Mouse (Mus musculus): Measurements from ENCODE around the gene Pde8b. TPM values are rescaled to one million over a fixed set of nuclear protein-coding genes. Genes with fewer than 3 reads are reported as not detected.

Gene Pde8b
- polyA plus RNA-seq, 1 experiment from 2014 or later = 9.9 TPM

DNA sequence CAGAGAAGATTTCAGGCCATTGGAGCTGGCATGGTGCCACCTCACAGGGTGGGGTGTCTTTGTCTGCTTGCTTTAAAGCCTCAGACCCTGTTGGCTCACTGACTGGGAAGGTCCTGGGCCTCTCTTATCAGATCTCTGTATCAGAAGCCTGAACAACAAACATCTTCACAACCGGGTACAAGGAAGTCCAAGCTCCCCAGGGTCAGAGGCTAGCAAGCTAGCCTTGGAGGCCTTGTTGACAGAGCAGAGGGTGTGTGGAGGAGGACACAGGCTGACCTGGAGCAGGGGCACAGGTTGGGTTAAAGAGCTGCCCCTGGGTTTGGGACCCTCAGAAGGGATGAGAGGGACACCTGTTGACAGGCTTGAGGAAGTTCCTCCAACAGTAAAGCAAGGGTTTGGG, 10.3 kb upstream of the Pde8b start:
- WGBS = 68% methylated on average over 1 of the region's 1 CpGs
- H3K27me3 ChIP-seq (ENCODE audit: control insufficient read depth, insufficient read depth, low read length) = no peaks in the 10 kb centered on the region

DNA sequence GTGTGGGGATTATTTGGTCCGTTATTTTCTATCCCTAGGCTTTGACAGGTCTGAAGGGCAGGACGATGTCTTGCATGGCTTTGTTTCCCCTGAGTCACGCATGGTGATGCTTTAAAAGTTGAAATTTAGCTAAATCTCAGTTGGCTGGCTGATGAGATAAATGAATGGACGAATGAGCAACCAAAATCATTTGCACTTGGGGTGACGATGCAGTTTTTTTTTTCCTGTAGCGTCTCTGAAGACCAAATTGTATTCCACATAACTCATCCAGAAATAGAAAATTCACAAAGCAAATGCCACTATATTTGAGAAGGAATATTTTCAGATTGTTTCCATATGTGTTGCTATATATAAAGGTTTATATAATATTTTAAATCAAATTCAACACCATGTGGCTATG, 6.9 kb upstream of the Pde8b start:
- Histone ChIP-seq H3K27ac (ENCODE audit: low read depth, low read length) (no peak overlapping the region), H3K27me3 (ENCODE audit: control insufficient read depth, insufficient read depth, low read length) (no peaks in the 10 kb centered on the region), H3K4me1 (ENCODE audit: control insufficient read depth, insufficient read depth, low read length) (no peaks in the 10 kb centered on the region), H3K4me3 (ENCODE audit: low read depth, low read length) (no peak overlapping the region), H3K9ac (replicated peaks; ENCODE audit: low read depth, low read length) (no peak overlapping the region), H3K36me3 (ENCODE audit: control insufficient read depth, insufficient read depth, low read length) (no peaks in the 10 kb centered on the region), H3K9me3 (ENCODE audit: control insufficient read depth, low read length) (no peaks in the 10 kb centered on the region), H3K4me2 (ENCODE audit: low read depth, low read length) (no peak overlapping the region)
- 92% methylated on average over 6 of the region's 6 CpGs for WGBS
- ATAC-seq (ENCODE audit: low read depth) = no peak

More for the DNA sequence above, 10.3 kb upstream of the Pde8b start:
- Histone ChIP-seq H3K4me2 (ENCODE audit: low read depth, low read length) (no peak overlapping the region), H3K27ac (ENCODE audit: low read depth, low read length) (no peak overlapping the region), H3K36me3 (ENCODE audit: control insufficient read depth, insufficient read depth, low read length) (no peaks in the 10 kb centered on the region), H3K9me3 (ENCODE audit: control insufficient read depth, low read length) (no peaks in the 10 kb centered on the region), H3K4me3 (ENCODE audit: low read depth, low read length) (no peak overlapping the region), H3K9ac (replicated peaks; ENCODE audit: low read depth, low read length) (no peak overlapping the region), H3K4me1 (ENCODE audit: control insufficient read depth, insufficient read depth, low read length) (no peaks in the 10 kb centered on the region)
- ATAC-seq (ENCODE audit: low read depth) = no peak

DNA sequence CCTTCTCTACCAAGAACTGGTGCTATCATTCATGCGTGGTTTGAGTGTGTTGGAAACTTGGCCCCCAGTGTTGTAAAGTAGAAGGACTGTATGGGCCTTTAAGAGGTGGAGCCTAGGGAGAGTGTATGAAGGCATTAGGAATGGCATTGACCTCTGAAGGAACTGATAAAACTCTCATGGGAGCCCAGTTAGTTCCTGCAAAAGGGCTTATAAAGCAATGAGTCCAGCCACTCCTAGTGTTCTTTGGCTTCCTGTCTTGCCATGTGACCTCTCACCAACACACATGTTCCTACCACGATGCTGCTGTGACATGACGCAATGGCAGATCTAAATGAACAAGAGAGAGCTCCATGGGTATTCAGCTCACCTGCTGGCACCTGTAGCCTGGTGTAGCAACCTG, 4.9 kb upstream of the Pde8b start:
- H3K9ac ChIP-seq (replicated peaks; ENCODE audit: low read depth, low read length) = no peak overlapping the region
- 87% methylated on average over 3 of the region's 3 CpGs for WGBS
- H3K4me3 ChIP-seq (ENCODE audit: low read depth, low read length) = no peak overlapping the region
- no peaks in the 10 kb centered on the region for H3K36me3 ChIP-seq (ENCODE audit: control insufficient read depth, insufficient read depth, low read length)
- peaks cover 2% of the 10 kb centered on the region; the same call in 1 of the 2 replicates for H3K27me3 ChIP-seq (ENCODE audit: control insufficient read depth, insufficient read depth, low read length)
- H3K4me1 ChIP-seq (ENCODE audit: control insufficient read depth, insufficient read depth, low read length) = 0 out of 2 replicates have a peak, but pooled peaks cover 1% of the 10 kb centered on the region
- no peaks in the 10 kb centered on the region for H3K9me3 ChIP-seq (ENCODE audit: control insufficient read depth, low read length)
- no peak overlapping the region for H3K4me2 ChIP-seq (ENCODE audit: low read depth, low read length)
- H3K27ac ChIP-seq (ENCODE audit: low read depth, low read length) = no peak overlapping the region
- no peak for ATAC-seq (ENCODE audit: low read depth)

DNA sequence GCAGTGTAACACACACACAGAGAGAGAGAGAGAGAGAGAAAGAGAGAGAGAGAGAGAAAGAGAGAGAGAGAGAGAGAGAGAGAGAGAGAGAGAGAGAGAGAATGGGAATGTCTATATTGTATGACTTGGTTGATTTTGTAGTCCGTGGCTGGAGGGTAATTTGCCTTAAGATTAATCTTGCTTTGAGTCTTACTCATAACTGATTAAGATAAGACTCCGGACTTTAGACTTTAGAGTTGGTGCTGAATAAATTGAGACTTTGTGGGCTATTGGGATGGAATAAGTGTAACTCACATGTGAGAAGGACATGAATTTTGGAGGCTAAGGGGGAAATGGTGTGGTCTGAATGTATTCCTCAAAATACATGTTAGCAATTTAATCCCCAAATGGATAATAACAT, 7.1 kb downstream of the Pde8b start:
- H3K9me3 ChIP-seq (ENCODE audit: control insufficient read depth, low read length) = no peaks in the 10 kb centered on the region
- H3K36me3 ChIP-seq (ENCODE audit: control insufficient read depth, insufficient read depth, low read length) = no peaks in the 10 kb centered on the region
- H3K4me3 ChIP-seq (ENCODE audit: low read depth, low read length) = no peak overlapping the region
- no peaks in the 10 kb centered on the region for H3K4me1 ChIP-seq (ENCODE audit: control insufficient read depth, insufficient read depth, low read length)
- H3K4me2 ChIP-seq (ENCODE audit: low read depth, low read length) = no peak overlapping the region
- WGBS = 88% methylated on average over 2 of the region's 2 CpGs
- H3K27ac ChIP-seq (ENCODE audit: low read depth, low read length) = no peak overlapping the region
- ATAC-seq (ENCODE audit: low read depth) = no peak
- no peak overlapping the region for H3K9ac ChIP-seq (replicated peaks; ENCODE audit: low read depth, low read length)
- H3K27me3 ChIP-seq (ENCODE audit: control insufficient read depth, insufficient read depth, low read length) = no peaks in the 10 kb centered on the region

DNA sequence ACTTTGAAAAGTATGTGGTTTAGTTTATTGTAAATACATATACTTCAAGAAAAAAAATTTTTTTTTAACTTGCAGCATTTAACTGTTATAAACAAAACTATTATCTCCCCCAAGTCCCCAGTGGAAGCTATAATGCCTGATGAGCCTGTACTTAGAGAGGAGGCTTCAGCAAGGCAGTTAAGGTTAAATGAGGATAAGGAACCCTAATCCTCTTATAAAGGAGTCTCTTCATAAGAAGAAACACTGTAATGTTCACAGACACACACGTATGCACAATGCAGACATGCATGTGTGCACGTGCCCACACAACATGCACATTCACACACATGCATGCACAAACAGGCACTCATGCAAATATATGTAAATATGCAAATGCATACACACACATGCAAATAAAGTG, 12.6 kb downstream of the Pde8b start:
- H3K27me3 ChIP-seq (ENCODE audit: control insufficient read depth, insufficient read depth, low read length) = no peaks in the 10 kb centered on the region
- 91% methylated on average over 2 of the region's 2 CpGs for WGBS
- no peak overlapping the region for H3K27ac ChIP-seq (ENCODE audit: low read depth, low read length)
- H3K9me3 ChIP-seq (ENCODE audit: control insufficient read depth, low read length) = no peaks in the 10 kb centered on the region
- ATAC-seq (ENCODE audit: low read depth) = no peak
- H3K4me1 ChIP-seq (ENCODE audit: control insufficient read depth, insufficient read depth, low read length) = no peaks in the 10 kb centered on the region
- no peak overlapping the region for H3K4me2 ChIP-seq (ENCODE audit: low read depth, low read length)
- no peaks in the 10 kb centered on the region for H3K36me3 ChIP-seq (ENCODE audit: control insufficient read depth, insufficient read depth, low read length)
- H3K4me3 ChIP-seq (ENCODE audit: low read depth, low read length) = no peak overlapping the region
- H3K9ac ChIP-seq (replicated peaks; ENCODE audit: low read depth, low read length) = no peak overlapping the region

DNA sequence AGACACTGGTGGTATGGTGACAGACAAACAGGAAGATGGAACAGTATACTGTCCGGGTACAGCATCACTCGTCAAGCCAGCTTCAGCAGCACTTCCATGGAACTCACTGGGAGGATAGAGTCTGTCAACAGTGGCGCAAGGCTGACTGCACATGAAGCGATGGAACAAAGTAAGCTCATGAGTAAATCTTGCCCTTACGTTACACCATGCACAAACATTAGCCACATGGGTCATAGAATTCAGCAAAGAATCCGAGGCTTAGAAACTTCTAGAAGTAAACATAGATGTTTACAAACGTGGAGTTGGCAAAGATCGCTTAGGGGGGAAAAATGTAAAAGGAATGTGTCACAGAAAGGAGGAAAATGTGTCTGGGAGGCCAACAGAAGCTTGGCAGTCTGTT, 14.9 kb downstream of the Pde8b start:
- H3K27me3 ChIP-seq (ENCODE audit: control insufficient read depth, insufficient read depth, low read length) = no peaks in the 10 kb centered on the region
- H3K4me3 ChIP-seq (ENCODE audit: low read depth, low read length) = no peak overlapping the region
- no peaks in the 10 kb centered on the region for H3K36me3 ChIP-seq (ENCODE audit: control insufficient read depth, insufficient read depth, low read length)
- H3K9me3 ChIP-seq (ENCODE audit: control insufficient read depth, low read length) = no peaks in the 10 kb centered on the region
- no peak overlapping the region for H3K27ac ChIP-seq (ENCODE audit: low read depth, low read length)
- no peak overlapping the region for H3K4me2 ChIP-seq (ENCODE audit: low read depth, low read length)
- no peak for ATAC-seq (ENCODE audit: low read depth)
- no peaks in the 10 kb centered on the region for H3K4me1 ChIP-seq (ENCODE audit: control insufficient read depth, insufficient read depth, low read length)
- H3K9ac ChIP-seq (replicated peaks; ENCODE audit: low read depth, low read length) = no peak overlapping the region
- WGBS = 86% methylated on average over 8 of the region's 8 CpGs

DNA sequence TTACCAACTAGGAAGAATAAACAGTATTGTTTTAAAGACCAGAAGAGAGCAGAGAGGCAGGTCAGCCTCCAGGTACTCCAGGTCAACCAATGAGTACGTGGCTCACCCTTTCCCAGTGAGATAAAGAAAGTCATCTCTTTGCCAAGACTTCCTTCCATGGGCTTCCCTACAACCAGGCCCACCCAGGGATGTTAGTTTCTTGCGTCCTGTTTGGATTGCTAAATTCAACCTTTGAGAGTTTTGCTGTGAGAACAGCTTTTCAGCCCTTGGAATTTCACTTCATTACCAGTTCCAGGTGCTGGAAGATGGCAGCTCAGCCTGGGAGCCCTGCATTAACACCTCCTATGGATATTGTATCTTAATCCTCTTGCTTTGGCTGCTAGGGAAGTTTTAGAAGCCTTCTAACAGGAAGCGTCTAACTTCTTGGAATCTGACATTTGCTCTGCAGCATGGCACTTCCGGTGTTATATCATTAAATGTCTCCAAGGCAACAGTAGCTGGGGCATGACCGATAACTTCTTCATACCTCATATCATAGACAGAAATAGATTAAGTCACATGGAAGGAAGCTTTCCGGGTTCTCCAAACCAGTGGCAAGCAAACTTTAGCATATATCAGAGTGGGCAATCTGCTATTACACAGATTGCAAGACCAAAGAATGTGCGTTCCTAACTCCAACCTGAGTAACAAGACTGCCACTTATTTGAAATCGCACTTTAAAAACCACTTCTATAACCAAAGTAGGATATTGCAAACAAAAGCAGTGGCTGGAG, 18.6 kb downstream of the Pde8b start:
- no peak overlapping the region for H3K4me3 ChIP-seq (ENCODE audit: low read depth, low read length)
- no peak for ATAC-seq (ENCODE audit: low read depth)
- no peaks in the 10 kb centered on the region for H3K27me3 ChIP-seq (ENCODE audit: control insufficient read depth, insufficient read depth, low read length)
- no peak overlapping the region for H3K9ac ChIP-seq (replicated peaks; ENCODE audit: low read depth, low read length)
- H3K36me3 ChIP-seq (ENCODE audit: control insufficient read depth, insufficient read depth, low read length) = no peaks in the 10 kb centered on the region
- no peak overlapping the region for H3K4me2 ChIP-seq (ENCODE audit: low read depth, low read length)
- H3K9me3 ChIP-seq (ENCODE audit: control insufficient read depth, low read length) = no peaks in the 10 kb centered on the region
- 88% methylated on average over 8 of the region's 8 CpGs for WGBS
- H3K4me1 ChIP-seq (ENCODE audit: control insufficient read depth, insufficient read depth, low read length) = no peaks in the 10 kb centered on the region
- no peak overlapping the region for H3K27ac ChIP-seq (ENCODE audit: low read depth, low read length)

DNA sequence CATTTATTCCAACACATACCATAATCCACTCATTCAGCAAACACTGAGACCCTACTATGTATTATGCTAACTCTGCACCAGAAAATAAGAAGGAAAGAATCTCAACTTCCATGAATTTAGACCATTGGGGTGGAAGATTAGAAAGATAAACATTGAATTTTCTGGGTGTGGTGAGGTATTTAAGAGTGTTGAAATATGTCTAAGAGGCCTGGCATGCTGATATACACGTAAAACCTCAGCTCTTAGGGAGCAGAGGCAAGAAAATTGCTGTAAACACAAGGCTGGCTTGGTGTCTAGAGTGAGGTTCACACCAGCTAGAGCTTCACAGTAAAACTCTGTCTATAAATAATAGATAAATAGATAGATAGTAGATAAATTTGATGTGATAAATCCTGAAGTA, 19.8 kb downstream of the Pde8b start:
- no peak for ATAC-seq (ENCODE audit: low read depth)
- WGBS = 77% methylated on average over 1 of the region's 1 CpGs
- H3K36me3 ChIP-seq (ENCODE audit: control insufficient read depth, insufficient read depth, low read length) = no peaks in the 10 kb centered on the region
- no peaks in the 10 kb centered on the region for H3K4me1 ChIP-seq (ENCODE audit: control insufficient read depth, insufficient read depth, low read length)
- H3K9me3 ChIP-seq (ENCODE audit: control insufficient read depth, low read length) = no peaks in the 10 kb centered on the region
- H3K4me3 ChIP-seq (ENCODE audit: low read depth, low read length) = no peak overlapping the region
- H3K27me3 ChIP-seq (ENCODE audit: control insufficient read depth, insufficient read depth, low read length) = no peaks in the 10 kb centered on the region
- no peak overlapping the region for H3K27ac ChIP-seq (ENCODE audit: low read depth, low read length)
- H3K4me2 ChIP-seq (ENCODE audit: low read depth, low read length) = no peak overlapping the region
- H3K9ac ChIP-seq (replicated peaks; ENCODE audit: low read depth, low read length) = no peak overlapping the region

DNA sequence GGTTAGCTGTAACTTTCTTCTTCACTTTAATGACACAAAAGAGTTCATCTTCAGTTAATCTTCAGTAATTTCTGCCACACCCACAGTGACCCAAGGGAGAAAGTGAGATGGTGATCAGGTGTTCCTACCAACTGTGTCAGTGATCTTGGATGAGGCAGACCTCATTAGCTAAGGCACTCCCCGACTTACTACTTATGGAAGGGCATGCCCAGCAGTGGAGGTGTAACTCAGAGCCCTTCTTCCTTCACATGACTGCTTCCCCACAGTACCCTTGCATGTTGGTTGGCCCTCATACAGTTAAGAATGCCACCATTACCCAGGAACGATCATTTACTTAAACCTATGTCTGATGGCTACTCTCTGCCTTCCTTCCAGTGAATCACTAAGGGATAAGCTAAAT, 25.6 kb downstream of the Pde8b start:
- Histone ChIP-seq H3K36me3 (ENCODE audit: control insufficient read depth, insufficient read depth, low read length) (no peaks in the 10 kb centered on the region), H3K4me3 (ENCODE audit: low read depth, low read length) (no peak overlapping the region), H3K27ac (ENCODE audit: low read depth, low read length) (no peak overlapping the region), H3K27me3 (ENCODE audit: control insufficient read depth, insufficient read depth, low read length) (peaks cover 10% of the 10 kb centered on the region), H3K4me1 (ENCODE audit: control insufficient read depth, insufficient read depth, low read length) (0 out of 2 replicates have a peak, but pooled peaks cover 3% of the 10 kb centered on the region), H3K4me2 (ENCODE audit: low read depth, low read length) (no peak overlapping the region), H3K9me3 (ENCODE audit: control insufficient read depth, low read length) (no peaks in the 10 kb centered on the region), H3K9ac (replicated peaks; ENCODE audit: low read depth, low read length) (no peak overlapping the region)
- ATAC-seq (ENCODE audit: low read depth) = no peak
- 87% methylated on average over 2 of the region's 2 CpGs for WGBS
